8 mouse cellular contexts compared by ENCODE assay signal in genomic region chr13:24481615-24482295, GRCm38 (mm10).
A peak's percentile ranks its signal among the peaks of the same experiment; 100 is the strongest.
DNase-seq lines count a peak whose midpoint lies in the region; ATAC-seq and TF ChIP-seq lines count a peak whose summit lies in the region.

No protein-coding gene starts in this region.

- DNase-seq in urinary bladder, postnatal 25 days (ENCODE audit: low spot score), result peak; percentile 18
- DNase-seq in urinary bladder, adult 2 months (ENCODE audit: low spot score), result no peak
- DNase-seq in cerebellum, postnatal 36 days, result peak; percentile 14 to 38
- DNase-seq in frontal cortex, postnatal 25 days (ENCODE audit: low spot score in 2 of 2), result peak; percentile 31 to 45
- peak; percentile 66 to 84 for DNase-seq in left cerebral cortex, postnatal 25 days (ENCODE audit: low spot score in 2 of 2)

- no peaks in the 10 kb centered on the region for H3K36me3 ChIP-seq in intestine, embryonic 16.5 days (ENCODE audit: control insufficient read depth, insufficient read depth, low read length)
- no peaks in the 10 kb centered on the region for H3K36me3 ChIP-seq in midbrain, embryonic 16.5 days (ENCODE audit: control insufficient read depth, insufficient read depth, low read length)
- no peaks in the 10 kb centered on the region for H3K36me3 ChIP-seq in testis, adult 2 months (ENCODE audit: control insufficient read depth, insufficient read depth, low read length)

- no peaks in the 10 kb centered on the region for H3K27me3 ChIP-seq in intestine, embryonic 16.5 days (replicated peaks; ENCODE audit: control insufficient read depth, insufficient read depth, low read length)
- no peaks in the 10 kb centered on the region for H3K27me3 ChIP-seq in midbrain, embryonic 16.5 days (ENCODE audit: control insufficient read depth, insufficient read depth, low read depth, low read length)
- no peaks in the 10 kb centered on the region for H3K27me3 ChIP-seq in testis, adult 2 months (ENCODE audit: control insufficient read depth, insufficient read depth, low read length)

- no peak overlapping the region for H3K9ac ChIP-seq in intestine, embryonic 16.5 days (ENCODE audit: low read depth, low read length)
- H3K9ac ChIP-seq in midbrain, embryonic 16.5 days (ENCODE audit: low read depth, low read length), result no peak overlapping the region

- TF ChIP-seq POLR2A in testis, adult 2 months (IDR thresholded peaks at IDR 0.05; ENCODE audit: control insufficient read depth, low read depth, low read length), result no peak

- H3K27ac ChIP-seq in intestine, embryonic 16.5 days (ENCODE audit: low read length), result no peak overlapping the region
- no peak overlapping the region for H3K27ac ChIP-seq in midbrain, embryonic 16.5 days (ENCODE audit: low read length)
- H3K27ac ChIP-seq in testis, adult 2 months (ENCODE audit: control insufficient read depth, insufficient read depth, low read depth, low read length), result no peak overlapping the region

- 57% methylated on average over 10 of the region's 10 CpGs for WGBS in intestine, embryonic 16.5 days
- 60% methylated on average over 10 of the region's 10 CpGs for WGBS in midbrain, embryonic 16.5 days

- H3K9me3 ChIP-seq in intestine, embryonic 16.5 days (ENCODE audit: control insufficient read depth, low read length), result no peaks in the 10 kb centered on the region
- no peaks in the 10 kb centered on the region for H3K9me3 ChIP-seq in midbrain, embryonic 16.5 days (replicated peaks; ENCODE audit: control insufficient read depth, low read length, poor library complexity, severe bottlenecking)

- ATAC-seq in intestine, embryonic 16.5 days, result peak; percentile 67; the same call in 1 of the 2 replicates
- ATAC-seq in midbrain, embryonic 16.5 days, result peak; percentile 93

- no peaks in the 10 kb centered on the region for H3K4me1 ChIP-seq in intestine, embryonic 16.5 days (ENCODE audit: control insufficient read depth, insufficient read depth, low read length)
- H3K4me1 ChIP-seq in midbrain, embryonic 16.5 days (ENCODE audit: control insufficient read depth, insufficient read depth, low read length), result peaks cover 2% of the 10 kb centered on the region; the same call in 1 of the 2 replicates
- no peaks in the 10 kb centered on the region for H3K4me1 ChIP-seq in testis, adult 2 months (ENCODE audit: control insufficient read depth, insufficient read depth, low read length)

- no peak overlapping the region for H3K4me3 ChIP-seq in intestine, embryonic 16.5 days (ENCODE audit: low read length)
- H3K4me3 ChIP-seq in midbrain, embryonic 16.5 days (ENCODE audit: low read depth, low read length), result no peak overlapping the region
- H3K4me3 ChIP-seq in testis, adult 2 months (ENCODE audit: control insufficient read depth, low read depth, low read length), result no peak overlapping the region

- peak; percentile 29; the same call in 1 of the 2 replicates for TF ChIP-seq CTCF in testis, adult 2 months (IDR thresholded peaks at IDR 0.05; ENCODE audit: control insufficient read depth, insufficient read depth, insufficient replicate concordance, low read depth, low read length)

- intact Hi-C loops in left cerebral cortex, postnatal 25 days (cut with DNase I), result loop anchor here (1.0 to 10.0 kb wide), 3 partner anchors 206 to 443 kb away; no protein-coding TSS in a partner anchor

- no peak overlapping the region for H3K4me2 ChIP-seq in intestine, embryonic 16.5 days (ENCODE audit: low read depth, low read length)
- no peak overlapping the region for H3K4me2 ChIP-seq in midbrain, embryonic 16.5 days (ENCODE audit: low read length)
